Mouse (Mus musculus) layer of hippocampus, postnatal 25 days (tissue): ENCODE results near the gene Sf3b2. TPM values are rescaled to one million over a fixed set of nuclear protein-coding genes. Genes with fewer than 3 reads are reported as not detected.
"Not testable (repeated sequence)": the region's sequence is repeated elsewhere in the genome, so short reads cannot be mapped to it uniquely, and the experiment has no call there.

Experiments used
- DNase-seq, 2 experiments: peaks; one replicate each; pipeline ENCODE4 v3.0.0; 2022; ENCODE audit warnings: mixed read lengths in 2 of 2, low spot score in 1 of 2; ENCODE audit errors: extremely low spot score in 1 of 2
- total RNA-seq, 2 experiments: library from RNA; stranded (reverse); gene quantifications; 2 replicates each; pipeline ENCODE4 v1.2.3; 2021

The Sf3b2 gene
- total RNA-seq, 2 experiments from 2014 or later, result 201 to 202 TPM

GRCm38 (mm10) chr19:5273916-5274315 lies 21.3 kb downstream of the Sf3b2 start:
- DNase-seq, result no peak

- peak; percentile 70 to 83 for DNase-seq
Observed at GRCm38 (mm10) chr19:5272801-5273733, 22.2 kb downstream of the Sf3b2 start, which contains the start of gene Pacs1. Pacs1 (minus strand) TSS chr19:5273119.

DNA sequence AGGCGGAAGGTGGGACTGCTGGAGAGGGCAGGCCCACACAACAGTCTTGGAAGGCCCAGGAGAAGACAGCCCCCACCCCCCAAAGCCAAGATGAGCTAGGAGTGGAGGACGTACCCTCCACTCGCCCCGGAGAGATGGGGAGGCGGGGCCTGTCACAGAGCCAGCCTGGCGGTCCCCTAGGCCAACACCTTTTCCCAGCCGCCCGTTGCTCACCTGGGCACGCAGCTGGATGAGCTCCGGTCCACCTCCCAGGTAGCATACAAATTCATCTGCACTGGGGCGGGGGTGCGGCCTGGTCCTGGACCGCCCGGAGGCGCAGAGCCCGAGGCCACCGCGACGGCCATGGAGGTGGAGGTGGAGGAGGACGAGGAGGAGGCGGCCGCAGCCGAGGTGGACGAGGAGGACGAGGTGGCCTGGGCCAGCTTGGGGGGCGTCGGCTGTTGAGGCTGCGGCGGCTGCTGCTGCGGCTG lies 22.9 kb downstream of the Sf3b2 start:
- peak in 1 of 2 experiments; percentile 18 for DNase-seq

DNA sequence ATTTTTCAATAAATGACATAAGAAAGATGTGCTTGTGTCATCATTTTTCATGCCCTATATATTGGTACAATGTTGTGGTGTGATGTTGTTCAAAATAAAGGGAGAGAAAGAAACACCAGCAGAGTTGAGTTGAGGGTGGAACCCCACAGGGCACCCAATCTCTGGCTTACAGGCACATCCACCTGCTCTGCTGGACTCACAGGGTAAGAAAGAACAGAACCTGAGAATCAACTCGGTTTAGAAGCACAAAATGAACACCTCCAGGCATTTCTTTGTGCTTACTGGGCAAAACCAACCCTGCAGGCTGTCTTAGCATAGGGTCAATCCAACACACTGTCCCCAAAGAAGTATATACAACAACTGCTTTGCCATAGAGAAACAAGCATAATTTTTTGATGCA lies 23.8 kb downstream of the Sf3b2 start:
- DNase-seq, result no peak

GRCm38 (mm10) chr19:5269392-5269791 lies 25.9 kb downstream of the Sf3b2 start:
- no peak for DNase-seq

GRCm38 (mm10) chr19:5268875-5269274 lies 26.4 kb downstream of the Sf3b2 start:
- DNase-seq, result no peak

GRCm38 (mm10) chr19:5268017-5268416 lies 27.2 kb downstream of the Sf3b2 start:
- DNase-seq, result no peak

- no peak for DNase-seq
Observed at GRCm38 (mm10) chr19:5267015-5267414, 28.2 kb downstream of the Sf3b2 start.

DNA sequence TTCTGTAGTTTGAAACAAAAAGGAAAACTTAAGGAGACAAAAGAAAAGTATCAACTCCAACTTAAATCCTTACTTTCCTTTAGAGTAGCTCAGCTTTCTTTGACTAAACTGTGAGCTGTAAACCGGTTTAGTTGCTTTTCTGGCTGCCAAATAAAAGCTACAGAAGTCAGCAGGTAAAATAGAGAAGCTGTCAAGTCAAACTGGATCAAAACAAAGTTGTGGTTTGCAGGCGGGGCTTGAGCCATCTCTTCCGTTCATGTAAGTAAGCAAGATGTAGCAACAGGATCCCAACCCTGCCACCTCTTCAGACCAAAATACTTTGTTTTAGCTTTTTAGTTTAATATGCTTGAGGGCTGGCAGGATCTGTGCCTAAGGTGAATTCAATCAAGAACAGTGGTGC lies 38.1 kb downstream of the Sf3b2 start:
- DNase-seq, result no peak

DNA sequence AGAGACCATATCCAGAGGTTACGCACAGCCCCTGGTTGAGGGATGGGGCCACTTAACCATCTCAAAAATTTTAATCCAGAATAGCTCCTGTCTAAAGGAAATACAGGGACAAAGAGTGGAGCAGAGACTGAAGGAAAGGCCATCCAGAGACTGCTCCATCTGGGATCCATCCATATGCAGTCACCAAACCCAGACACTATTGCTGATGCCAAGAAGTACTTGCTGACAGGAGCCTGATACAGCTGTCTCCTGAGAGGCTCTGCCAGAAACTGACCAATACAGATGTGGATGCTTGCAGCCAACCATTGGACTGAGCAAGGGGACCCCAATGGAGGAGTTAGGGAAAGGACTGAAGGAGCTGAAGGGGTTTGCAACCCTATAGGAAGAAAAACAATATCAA lies 58.3 kb downstream of the Sf3b2 start:
- not testable (repeated sequence) for DNase-seq

- no peak for DNase-seq
Observed at GRCm38 (mm10) chr19:5232696-5233095, 62.6 kb downstream of the Sf3b2 start.

- DNase-seq, result no peak
Observed at GRCm38 (mm10) chr19:5230110-5230509, 65.1 kb downstream of the Sf3b2 start.

DNA sequence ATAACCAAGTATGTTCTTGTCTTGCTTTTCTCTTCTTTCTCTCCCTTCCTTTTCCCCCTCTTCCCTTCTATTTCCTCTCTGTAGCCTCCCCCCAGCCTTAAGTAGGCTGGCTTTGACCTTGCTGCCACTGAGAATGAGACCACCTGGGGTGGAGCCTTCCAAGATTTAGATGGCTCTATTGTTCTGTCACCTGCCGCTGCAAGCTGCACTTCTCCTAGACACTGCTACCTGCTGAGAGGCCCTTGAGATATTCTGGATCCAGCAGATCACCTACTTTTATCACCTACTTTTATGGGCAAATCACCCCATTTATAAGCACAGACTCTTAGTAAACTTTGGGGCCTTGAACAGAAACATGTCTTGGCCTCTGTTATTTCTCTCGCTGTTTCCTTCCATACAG lies 70.6 kb downstream of the Sf3b2 start:
- DNase-seq, result no peak

DNA sequence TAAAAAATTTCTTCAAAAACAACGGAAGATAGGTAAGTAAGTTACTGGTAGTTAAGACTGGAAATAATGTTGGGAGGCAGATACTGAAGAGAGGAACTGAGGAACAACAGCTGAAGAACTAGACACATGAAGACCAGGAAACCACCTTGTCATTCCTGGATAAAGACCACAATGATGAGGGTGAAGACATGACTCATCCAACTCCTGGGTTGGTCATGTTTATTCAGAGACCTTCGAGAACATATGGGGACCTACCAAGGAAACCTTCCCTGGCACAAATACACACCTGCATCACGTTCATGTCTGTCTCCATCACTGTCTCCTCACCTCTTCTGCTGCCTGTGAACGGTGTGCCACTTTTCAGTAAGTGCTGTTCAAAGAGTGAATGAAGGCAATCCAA lies 71.2 kb downstream of the Sf3b2 start:
- DNase-seq, result no peak

Other genes starting within 250 kb of the Sf3b2 start
- gene Rin1, start 245.0 kb downstream of the Sf3b2 start, total RNA-seq, result 100 to 1,000 TPM; 109 to 114 TPM
- 1 to 10 TPM; 4.3 to 5.1 TPM for gene Cd248, start 227.4 kb downstream of the Sf3b2 start, total RNA-seq
- 100 to 1,000 TPM; 131 to 138 TPM for gene Tmem151a, start 209.9 kb downstream of the Sf3b2 start, total RNA-seq
- 10 to 100 TPM; 24.5 to 24.7 TPM for gene Yif1a, start 206.9 kb downstream of the Sf3b2 start, total RNA-seq
- 100 to 1,000 TPM; 754 to 774 TPM for gene Cnih2, start 196.9 kb downstream of the Sf3b2 start, total RNA-seq
- 100 to 1,000 TPM; 173 TPM for gene Rab1b, start 188.4 kb downstream of the Sf3b2 start, total RNA-seq
- gene Klc2, start 176.9 kb downstream of the Sf3b2 start, total RNA-seq, result 100 to 1,000 TPM; 214 to 222 TPM
- gene Pacs1, start 22.3 kb downstream of the Sf3b2 start, total RNA-seq, result 10 to 100 TPM; 54.2 to 57.6 TPM
- gene Gal3st3, start 2.9 kb upstream of the Sf3b2 start, total RNA-seq, result 100 to 1,000 TPM; 114 to 129 TPM
- not detected for gene Catsper1, start 40.3 kb upstream of the Sf3b2 start, total RNA-seq
- 1 to 10 TPM; 6.1 to 6.7 TPM for gene Cst6, start 54.1 kb upstream of the Sf3b2 start, total RNA-seq
- gene Eif1ad, start 71.3 kb upstream of the Sf3b2 start, total RNA-seq, result 10 to 100 TPM; 19.5 to 23.7 TPM
- 10 to 100 TPM; 85.3 to 93.2 TPM for gene Banf1, start 71.7 kb upstream of the Sf3b2 start, total RNA-seq
- gene Sart1, start 93.2 kb upstream of the Sf3b2 start, total RNA-seq, result 10 to 100 TPM; 83.7 to 99.3 TPM
- not detected for gene Tsga10ip, start 107.1 kb upstream of the Sf3b2 start, total RNA-seq
- 100 to 1,000 TPM; 278 to 311 TPM for gene Drap1, start 129.5 kb upstream of the Sf3b2 start, total RNA-seq
- gene AI837181, start 129.7 kb upstream of the Sf3b2 start, total RNA-seq, result 10 to 100 TPM; 68.2 to 71.1 TPM
- gene Fosl1, start 152.1 kb upstream of the Sf3b2 start, total RNA-seq, result not detected
- 10 to 100 TPM; 32.9 to 35.9 TPM for gene Ccdc85b, start 162.4 kb upstream of the Sf3b2 start, total RNA-seq
- 100 to 1,000 TPM in 1 of 2 experiments, 10 to 100 TPM in 1; 99.4 to 110 TPM for gene Fibp, start 165.2 kb upstream of the Sf3b2 start, total RNA-seq
- gene Ctsw, start 173.1 kb upstream of the Sf3b2 start, total RNA-seq, result not detected
- gene Efemp2, start 178.5 kb upstream of the Sf3b2 start, total RNA-seq, result 10 to 100 TPM; 11.0 to 11.6 TPM
- 10 to 100 TPM; 33.2 to 38.2 TPM for gene Mus81, start 192.9 kb upstream of the Sf3b2 start, total RNA-seq
- 1,000 to 10,000 TPM; 1,427 to 1,527 TPM for gene Cfl1, start 195.0 kb upstream of the Sf3b2 start, total RNA-seq
- gene 1700020D05Rik, start 208.3 kb upstream of the Sf3b2 start, total RNA-seq, result 1 to 10 TPM; 4.5 to 9.2 TPM
- 10 to 100 TPM; 78.0 to 86.5 TPM for gene Snx32, start 215.1 kb upstream of the Sf3b2 start, total RNA-seq